Mouse (Mus musculus) lung, postnatal 0 days (tissue): ENCODE results near the gene Fam71f2. TPM values are rescaled to one million over a fixed set of nuclear protein-coding genes. Genes with fewer than 3 reads are reported as not detected.

ENCODE experiments used
- ATAC-seq: fragments of 200-750 bp; cut with Nextera tagmentation; 2 replicates; pipeline ENCODE4 v1.8.0; 2017; ENCODE audit warnings: moderate library complexity
- DNase-seq: peaks from one replicate; pipeline ENCODE4 v3.0.0-alpha.2; 2016; ENCODE audit warnings: low spot score
- H3K27ac ChIP-seq: fragments of 300-500 bp; sonication (generic); 2 replicates; pipeline ENCODE4 v1.5.1; 2014; ENCODE audit warnings: antibody characterized with exemption, mild to moderate bottlenecking, low read length, mixed read lengths
- H3K27me3 ChIP-seq: fragments of 300-500 bp; sonication (generic); replicated peaks from 2 replicates; pipeline ENCODE4 v1.6.1; 2014; ENCODE audit warnings: low read length, mixed read lengths; ENCODE audit not compliant: insufficient read depth
- H3K36me3 ChIP-seq: fragments of 300-500 bp; sonication (generic); 2 replicates; pipeline ENCODE4 v1.6.1; 2014; ENCODE audit warnings: low read length, mixed read lengths; ENCODE audit not compliant: insufficient read depth
- H3K4me1 ChIP-seq: fragments of 300-500 bp; sonication (generic); 2 replicates; pipeline ENCODE4 v1.6.1; 2014; ENCODE audit warnings: antibody characterized with exemption, low read depth, low read length, mixed read lengths; ENCODE audit not compliant: insufficient read depth
- H3K4me2 ChIP-seq: fragments of 300-500 bp; sonication (generic); replicated peaks from 2 replicates; pipeline ENCODE4 v1.6.1; 2014; ENCODE audit warnings: low read depth, mild to moderate bottlenecking, low read length, moderate library complexity, mixed read lengths
- H3K4me3 ChIP-seq: fragments of 300-500 bp; sonication (generic); 2 replicates; pipeline ENCODE4 v1.5.1; 2014; ENCODE audit warnings: low read depth, low read length
- H3K9ac ChIP-seq: fragments of 300-500 bp; sonication (generic); replicated peaks from 2 replicates; pipeline ENCODE4 v1.6.1; 2014; ENCODE audit warnings: low read depth, mild to moderate bottlenecking
- H3K9me3 ChIP-seq: fragments of 300-500 bp; sonication (generic); 2 replicates; pipeline ENCODE4 v1.6.1; 2016; ENCODE audit warnings: low read length, mixed read lengths
- CTCF ChIP-seq: IDR thresholded peaks from 2 replicates; pipeline ENCODE4 v1.5.1; 2016; ENCODE audit warnings: antibody characterized with exemption, mild to moderate bottlenecking
- EP300 ChIP-seq: IDR thresholded peaks from 2 replicates; pipeline ENCODE4 v1.6.1; 2016; ENCODE audit warnings: antibody characterized with exemption, mild to moderate bottlenecking, control low read depth
- WGBS: fragments of 180-500 bp; shearing (Covaris S2); extraction: QIAGEN DNeasy Blood & Tissue Kit; methylation state at CpG from one replicate; pipeline ENCODE4 v1.1.7; 2014; 5-methylcytosine and 5-hydroxymethylcytosine counted together
- polyA plus RNA-seq: library from polyadenylated mRNA; unstranded; fragments of >200 nt; fragmentation: Nextera tagmentation; extraction: Ambion mirVana; gene quantifications from 2 replicates; pipeline ENCODE4 v1.2.1, GENCODE M21; 2015

Gene Fam71f2
- polyA plus RNA-seq, 1 experiment from 2014 or later, result 1.2 TPM

- DNase-seq (peak; percentile 15), ATAC-seq (no peak)
- TF ChIP-seq CTCF (peak; percentile 51), EP300 (no peak)
- WGBS, result 63% methylated on average over 2 of the region's 2 CpGs
- no peak overlapping the region for H3K4me3 ChIP-seq
- no peaks in the 10 kb centered on the region for H3K36me3 ChIP-seq
- no peak overlapping the region for H3K27ac ChIP-seq
- H3K9me3 ChIP-seq, result no peaks in the 10 kb centered on the region
- no peak overlapping the region for H3K9ac ChIP-seq
- no peaks in the 10 kb centered on the region for H3K27me3 ChIP-seq
- no peak overlapping the region for H3K4me2 ChIP-seq
- H3K4me1 ChIP-seq, result peaks cover 7% of the 10 kb centered on the region; the same call in 1 of the 2 replicates
These were observed 37.7 kb upstream of the Fam71f2 start for GRCm38 (mm10) chr6:29241697-29242096.

- peaks cover 7% of the 10 kb centered on the region; the same call in 1 of the 2 replicates for H3K4me1 ChIP-seq
- DNase-seq (no peak), ATAC-seq (no peak)
- H3K36me3 ChIP-seq, result no peaks in the 10 kb centered on the region
- no peak overlapping the region for H3K4me2 ChIP-seq
- H3K27me3 ChIP-seq, result no peaks in the 10 kb centered on the region
- no peaks in the 10 kb centered on the region for H3K9me3 ChIP-seq
- TF ChIP-seq EP300, result no peak
- peak; percentile 35; the same call in 1 of the 2 replicates for TF ChIP-seq CTCF
- no peak overlapping the region for H3K27ac ChIP-seq
- no peak overlapping the region for H3K4me3 ChIP-seq
- no peak overlapping the region for H3K9ac ChIP-seq
- 49% methylated on average over 1 of the region's 1 CpGs for WGBS
These were observed 37.1 kb upstream of the Fam71f2 start for GRCm38 (mm10) chr6:29242265-29242664.

DNA sequence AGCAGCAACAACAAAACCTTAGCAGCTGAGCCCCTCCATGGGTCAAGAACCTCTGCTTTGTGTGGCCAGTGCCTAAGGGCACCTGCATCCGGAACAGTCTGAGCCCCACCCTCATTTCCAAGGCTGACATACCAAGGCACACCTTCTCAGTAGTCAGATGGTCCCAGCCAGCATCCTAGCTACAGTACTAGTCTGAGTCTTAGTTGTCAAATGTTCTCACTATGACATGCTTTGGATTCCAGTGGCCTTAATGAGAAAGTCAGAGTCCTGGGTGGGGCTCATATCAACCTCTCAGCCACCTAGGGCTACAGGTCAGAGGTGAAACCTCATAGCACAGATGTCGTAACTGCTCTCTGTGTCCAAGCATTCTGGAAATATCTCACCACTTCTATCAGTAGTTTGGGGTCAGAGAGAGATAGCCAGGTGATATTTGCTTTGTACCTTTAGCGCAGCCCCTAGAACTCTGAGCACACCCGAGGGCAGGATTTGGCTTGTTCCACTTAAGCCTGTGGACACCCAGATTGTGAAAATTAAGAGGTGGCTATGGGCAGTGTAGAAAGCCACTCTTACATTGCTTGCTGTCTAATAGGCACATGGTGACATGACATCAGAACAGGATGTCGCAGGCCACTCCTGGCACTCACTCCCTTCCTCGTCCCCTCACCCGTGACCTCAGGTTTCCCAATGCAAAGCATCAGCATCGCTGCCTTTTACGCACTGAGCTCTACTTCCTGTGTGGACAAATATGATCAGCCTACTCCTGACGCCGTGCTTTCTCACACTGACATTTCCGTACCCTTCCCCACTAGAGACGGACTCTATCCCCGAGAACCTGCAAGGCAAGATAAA lies 33.9 kb upstream of the Fam71f2 start:
- Histone ChIP-seq H3K4me1 (peaks cover 7% of the 10 kb centered on the region; the same call in 1 of the 2 replicates), H3K4me3 (no peak overlapping the region), H3K36me3 (no peaks in the 10 kb centered on the region), H3K9ac (no peak overlapping the region), H3K27me3 (no peaks in the 10 kb centered on the region), H3K27ac (no peak overlapping the region), H3K9me3 (no peaks in the 10 kb centered on the region), H3K4me2 (no peak overlapping the region)
- peak; percentile 61 for DNase-seq
- 37% methylated on average over 14 of the region's 14 CpGs for WGBS
- ATAC-seq, result peak; percentile 83
- TF ChIP-seq CTCF (no peak), EP300 (peak; percentile 27; the same call in 1 of the 2 replicates)

GRCm38 (mm10) chr6:29246183-29246582 lies 33.2 kb upstream of the Fam71f2 start:
- Histone ChIP-seq H3K27me3 (no peaks in the 10 kb centered on the region), H3K4me3 (no peak overlapping the region), H3K27ac (no peak overlapping the region), H3K4me2 (no peak overlapping the region), H3K9me3 (no peaks in the 10 kb centered on the region), H3K36me3 (no peaks in the 10 kb centered on the region), H3K9ac (no peak overlapping the region), H3K4me1 (peaks cover 7% of the 10 kb centered on the region; the same call in 1 of the 2 replicates)
- WGBS, result 67% methylated on average over 3 of the region's 3 CpGs
- ATAC-seq (no peak), DNase-seq (no peak)
- TF ChIP-seq EP300 (no peak), CTCF (no peak)

DNA sequence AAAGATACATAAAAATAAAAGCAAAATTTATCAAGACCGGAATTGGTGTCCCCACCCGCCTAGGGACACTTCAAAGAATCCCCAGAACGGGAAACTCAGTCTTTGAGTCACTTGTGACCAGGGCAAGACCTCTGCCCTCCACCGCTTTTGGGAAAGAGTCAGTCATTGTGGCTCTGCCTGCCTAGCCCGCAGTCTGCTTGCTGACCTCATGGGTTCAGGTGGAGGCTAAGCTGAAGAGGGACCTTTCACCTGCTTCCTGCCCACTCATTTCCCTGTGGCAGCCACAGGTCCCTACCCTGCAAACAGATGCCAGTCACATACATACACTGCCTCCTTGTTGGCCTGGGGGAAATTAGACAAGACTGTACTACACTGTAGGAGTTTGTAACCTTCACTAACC lies 32.8 kb upstream of the Fam71f2 start:
- 46% methylated on average over 5 of the region's 5 CpGs for WGBS
- Histone ChIP-seq H3K9me3 (no peaks in the 10 kb centered on the region), H3K27ac (no peak overlapping the region), H3K4me1 (peaks cover 7% of the 10 kb centered on the region; the same call in 1 of the 2 replicates), H3K9ac (no peak overlapping the region), H3K4me3 (no peak overlapping the region), H3K4me2 (no peak overlapping the region), H3K36me3 (no peaks in the 10 kb centered on the region), H3K27me3 (no peaks in the 10 kb centered on the region)
- DNase-seq (no peak), ATAC-seq (no peak)
- TF ChIP-seq EP300, result no peak

- TF ChIP-seq CTCF, result no peak
- no peak for TF ChIP-seq EP300
- H3K4me1 ChIP-seq, result peaks cover 7% of the 10 kb centered on the region; the same call in 1 of the 2 replicates
- no peak for DNase-seq
These were observed 32.3 kb upstream of the Fam71f2 start for GRCm38 (mm10) chr6:29247072-29247471.

More at GRCm38 (mm10) chr6:29247072-29247471, 32.3 kb upstream of the Fam71f2 start:
- no peaks in the 10 kb centered on the region for H3K27me3 ChIP-seq
- no peak overlapping the region for H3K27ac ChIP-seq
- no peak for ATAC-seq
- no peak overlapping the region for H3K9ac ChIP-seq
- WGBS, result 53% methylated on average over 4 of the region's 4 CpGs
- H3K4me3 ChIP-seq, result no peak overlapping the region
- no peaks in the 10 kb centered on the region for H3K36me3 ChIP-seq
- no peaks in the 10 kb centered on the region for H3K9me3 ChIP-seq
- no peak overlapping the region for H3K4me2 ChIP-seq
